Mouse (Mus musculus): ENCODE measurements at regions not wholly inside any gene's neighbourhood (a gene's known extent, or its start where the extent isn't known, plus 50 kb on each side); places are given as distances from the start of the nearest gene placed in this dataset.

GRCm38 (mm10) chr6:108717681-108718080 is 57.3 kb downstream of the Bhlhe40 start:
- WGBS: 76% methylated on average over 4 of the region's 4 CpGs
- no peaks in the 10 kb centered on the region for H3K4me1 ChIP-seq (ENCODE audit: insufficient read depth)
- no peak overlapping the region for H3K4me2 ChIP-seq (ENCODE audit: low read depth)
- no peak overlapping the region for H3K9ac ChIP-seq
- no peaks in the 10 kb centered on the region for H3K27me3 ChIP-seq (ENCODE audit: insufficient read depth, low read length)
- no peaks in the 10 kb centered on the region for H3K36me3 ChIP-seq (ENCODE audit: insufficient read depth)
- ATAC-seq (no peak), DNase-seq (no peak)
- H3K4me3 ChIP-seq (ENCODE audit: low read depth, low read length): no peak overlapping the region
- H3K9me3 ChIP-seq (ENCODE audit: low read length): no peaks in the 10 kb centered on the region
- no peak for TF ChIP-seq CTCF (IDR thresholded peaks at IDR 0.05; ENCODE audit: low read depth)
- H3K27ac ChIP-seq (ENCODE audit: low read depth, low read length): no peak overlapping the region

- H3K9me3 ChIP-seq (ENCODE audit: low read length): no peaks in the 10 kb centered on the region
- no peak overlapping the region for H3K4me2 ChIP-seq (ENCODE audit: low read depth)
- H3K4me1 ChIP-seq (ENCODE audit: insufficient read depth): no peaks in the 10 kb centered on the region
- no peak for ATAC-seq
- WGBS: 90% methylated on average over 3 of the region's 3 CpGs
- H3K4me3 ChIP-seq (ENCODE audit: low read depth, low read length): no peak overlapping the region
- no peak overlapping the region for H3K9ac ChIP-seq
- no peak for DNase-seq
- H3K27me3 ChIP-seq (ENCODE audit: insufficient read depth, low read length): no peaks in the 10 kb centered on the region
- H3K27ac ChIP-seq (ENCODE audit: low read depth, low read length): no peak overlapping the region
- no peak for TF ChIP-seq CTCF (IDR thresholded peaks at IDR 0.05; ENCODE audit: low read depth)
- H3K36me3 ChIP-seq (ENCODE audit: insufficient read depth): no peaks in the 10 kb centered on the region
These were observed 58.5 kb downstream of the Bhlhe40 start for GRCm38 (mm10) chr6:108718887-108719286.

- no peaks in the 10 kb centered on the region for H3K4me1 ChIP-seq (ENCODE audit: insufficient read depth)
- no peaks in the 10 kb centered on the region for H3K36me3 ChIP-seq (ENCODE audit: insufficient read depth)
- 85% methylated on average over 4 of the region's 4 CpGs for WGBS
- H3K9me3 ChIP-seq (ENCODE audit: low read length): no peaks in the 10 kb centered on the region
- H3K27ac ChIP-seq (ENCODE audit: low read depth, low read length): no peak overlapping the region
- no peak overlapping the region for H3K4me2 ChIP-seq (ENCODE audit: low read depth)
- no peak for DNase-seq
- H3K4me3 ChIP-seq (ENCODE audit: low read depth, low read length): no peak overlapping the region
- no peaks in the 10 kb centered on the region for H3K27me3 ChIP-seq (ENCODE audit: insufficient read depth, low read length)
- ATAC-seq: no peak
- no peak overlapping the region for H3K9ac ChIP-seq
- TF ChIP-seq CTCF (IDR thresholded peaks at IDR 0.05; ENCODE audit: low read depth): no peak
These were observed 59.5 kb downstream of the Bhlhe40 start for GRCm38 (mm10) chr6:108719977-108720376.

GRCm38 (mm10) chr6:108720978-108721377 is 60.5 kb downstream of the Bhlhe40 start:
- Histone ChIP-seq H3K4me1 (ENCODE audit: insufficient read depth) (no peaks in the 10 kb centered on the region), H3K36me3 (ENCODE audit: insufficient read depth) (no peaks in the 10 kb centered on the region)
- WGBS: 85% methylated on average over 3 of the region's 3 CpGs

GRCm38 (mm10) chr6:108721557-108721956 is 61.1 kb downstream of the Bhlhe40 start:
- Histone ChIP-seq H3K9ac (no peak overlapping the region), H3K4me2 (ENCODE audit: low read depth) (no peak overlapping the region), H3K36me3 (ENCODE audit: insufficient read depth) (no peaks in the 10 kb centered on the region), H3K4me3 (ENCODE audit: low read depth, low read length) (no peak overlapping the region), H3K27me3 (ENCODE audit: insufficient read depth, low read length) (no peaks in the 10 kb centered on the region), H3K9me3 (ENCODE audit: low read length) (no peaks in the 10 kb centered on the region), H3K4me1 (ENCODE audit: insufficient read depth) (no peaks in the 10 kb centered on the region), H3K27ac (ENCODE audit: low read depth, low read length) (no peak overlapping the region)
- TF ChIP-seq CTCF (IDR thresholded peaks at IDR 0.05; ENCODE audit: low read depth): no peak
- DNase-seq (peak; percentile 12), ATAC-seq (peak; percentile 77)
- WGBS: 71% methylated on average over 4 of the region's 4 CpGs

More at GRCm38 (mm10) chr6:108720978-108721377, 60.5 kb downstream of the Bhlhe40 start:
- ATAC-seq (no peak), DNase-seq (no peak)
- no peaks in the 10 kb centered on the region for H3K9me3 ChIP-seq (ENCODE audit: low read length)
- no peak overlapping the region for H3K9ac ChIP-seq
- H3K4me2 ChIP-seq (ENCODE audit: low read depth): no peak overlapping the region
- H3K27me3 ChIP-seq (ENCODE audit: insufficient read depth, low read length): no peaks in the 10 kb centered on the region
- H3K4me3 ChIP-seq (ENCODE audit: low read depth, low read length): no peak overlapping the region
- H3K27ac ChIP-seq (ENCODE audit: low read depth, low read length): no peak overlapping the region
- TF ChIP-seq CTCF (IDR thresholded peaks at IDR 0.05; ENCODE audit: low read depth): no peak

GRCm38 (mm10) chr6:108723236-108723635 is 59.7 kb upstream of the Arl8b start:
- H3K9me3 ChIP-seq (ENCODE audit: low read length): no peaks in the 10 kb centered on the region
- no peak for DNase-seq
- no peak overlapping the region for H3K4me2 ChIP-seq (ENCODE audit: low read depth)
- ATAC-seq: no peak
- no peak overlapping the region for H3K9ac ChIP-seq
- no peaks in the 10 kb centered on the region for H3K36me3 ChIP-seq (ENCODE audit: insufficient read depth)
- H3K27ac ChIP-seq (ENCODE audit: low read depth, low read length): no peak overlapping the region
- H3K4me3 ChIP-seq (ENCODE audit: low read depth, low read length): no peak overlapping the region
- WGBS: 70% methylated on average over 2 of the region's 2 CpGs
- no peaks in the 10 kb centered on the region for H3K4me1 ChIP-seq (ENCODE audit: insufficient read depth)
- no peaks in the 10 kb centered on the region for H3K27me3 ChIP-seq (ENCODE audit: insufficient read depth, low read length)
- TF ChIP-seq CTCF (IDR thresholded peaks at IDR 0.05; ENCODE audit: low read depth): no peak

GRCm38 (mm10) chr6:108723751-108724150 is 59.1 kb upstream of the Arl8b start:
- no peak for TF ChIP-seq CTCF (IDR thresholded peaks at IDR 0.05; ENCODE audit: low read depth)
- ATAC-seq: no peak
- no peak overlapping the region for H3K27ac ChIP-seq (ENCODE audit: low read depth, low read length)
- H3K4me2 ChIP-seq (ENCODE audit: low read depth): no peak overlapping the region
- WGBS: 93% methylated on average over 2 of the region's 2 CpGs
- no peaks in the 10 kb centered on the region for H3K27me3 ChIP-seq (ENCODE audit: insufficient read depth, low read length)
- no peaks in the 10 kb centered on the region for H3K4me1 ChIP-seq (ENCODE audit: insufficient read depth)
- H3K36me3 ChIP-seq (ENCODE audit: insufficient read depth): no peaks in the 10 kb centered on the region
- H3K4me3 ChIP-seq (ENCODE audit: low read depth, low read length): no peak overlapping the region
- H3K9me3 ChIP-seq (ENCODE audit: low read length): no peaks in the 10 kb centered on the region
- H3K9ac ChIP-seq: no peak overlapping the region
- no peak for DNase-seq
